Mouse (Mus musculus): Measurements from ENCODE around the gene Map4.
A peak's percentile ranks its signal among the peaks of the same experiment; 100 is the strongest.
"Not testable (repeated sequence)": the region's sequence is repeated elsewhere in the genome, so short reads cannot be mapped to it uniquely, and the experiment has no call there.

Gene Map4

DNA sequence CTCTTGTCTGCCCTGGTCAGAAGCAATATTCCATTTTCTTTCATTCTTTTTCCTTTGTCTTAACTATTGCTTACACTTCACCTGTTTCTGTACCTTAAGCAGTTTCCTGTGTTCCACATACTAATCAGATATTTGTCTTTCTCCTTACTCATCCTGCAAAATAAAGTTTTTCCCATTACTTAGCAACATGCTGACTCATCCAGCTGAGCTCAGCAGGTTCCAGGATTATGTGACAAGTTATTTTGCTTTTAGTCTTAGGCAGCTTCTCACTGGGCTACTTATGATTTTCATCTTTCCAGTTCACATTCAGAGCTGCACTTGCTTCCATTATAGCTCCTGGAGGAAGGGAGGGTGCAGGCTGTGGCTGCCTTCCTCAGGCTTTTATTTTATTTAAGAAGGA lies 133.4 kb downstream of the Map4 start:
- DNase-seq (ENCODE audit: low spot score) = no peak

DNA sequence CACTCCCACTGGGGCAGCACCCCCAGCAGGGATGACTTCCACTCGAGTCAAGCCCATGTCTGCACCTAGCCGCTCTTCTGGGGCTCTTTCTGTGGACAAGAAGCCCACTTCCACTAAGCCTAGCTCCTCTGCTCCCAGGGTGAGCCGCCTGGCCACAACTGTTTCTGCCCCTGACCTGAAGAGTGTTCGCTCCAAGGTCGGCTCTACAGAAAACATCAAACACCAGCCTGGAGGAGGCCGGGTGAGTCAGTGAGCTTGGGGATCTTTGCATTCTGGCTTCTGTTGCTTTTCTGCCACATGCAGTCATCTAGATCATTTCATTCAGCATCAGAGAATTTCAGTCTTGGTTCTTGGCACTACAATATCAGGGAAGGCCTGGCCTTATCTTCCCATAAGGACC lies 137.5 kb downstream of the Map4 start:
- no peak for DNase-seq (ENCODE audit: low spot score)

DNA sequence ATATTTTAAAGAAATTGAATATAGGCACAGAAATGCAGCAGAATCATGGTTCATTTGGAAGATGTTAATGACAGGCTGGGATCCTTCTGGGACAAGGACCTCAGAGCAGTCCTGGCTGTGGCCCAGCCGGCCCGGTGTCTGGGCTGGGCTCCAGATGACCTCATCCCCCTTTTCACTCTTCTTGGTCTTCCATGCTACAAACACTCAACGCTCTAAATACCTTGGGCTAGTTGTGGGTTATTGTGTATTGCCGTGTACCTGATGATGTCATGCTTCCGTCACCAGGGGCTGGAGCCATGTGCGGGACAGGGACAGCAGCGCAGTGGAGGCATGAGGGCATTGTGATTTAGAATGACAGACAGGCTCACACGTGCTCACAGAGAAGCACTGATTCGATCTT lies 139.1 kb downstream of the Map4 start:
- no peak for DNase-seq (ENCODE audit: low spot score)

DNA sequence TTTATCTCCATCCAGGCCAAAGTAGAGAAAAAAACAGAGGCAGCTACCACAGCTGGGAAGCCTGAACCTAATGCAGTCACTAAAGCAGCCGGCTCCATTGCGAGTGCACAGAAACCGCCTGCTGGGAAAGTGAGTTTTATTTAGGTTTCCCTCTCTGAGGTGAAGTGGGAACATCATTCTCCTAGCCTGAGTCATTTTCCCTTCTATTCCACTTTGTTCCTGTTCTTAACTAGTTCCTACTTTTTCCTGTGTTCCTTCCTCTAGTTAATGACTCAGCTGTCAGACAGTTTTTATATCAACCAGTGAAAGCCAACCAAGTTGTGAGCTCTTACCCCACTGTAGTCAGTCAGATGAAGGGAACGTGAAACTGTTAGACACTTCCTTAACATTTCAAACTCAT lies 139.8 kb downstream of the Map4 start:
- DNase-seq (ENCODE audit: low spot score) = no peak

DNA sequence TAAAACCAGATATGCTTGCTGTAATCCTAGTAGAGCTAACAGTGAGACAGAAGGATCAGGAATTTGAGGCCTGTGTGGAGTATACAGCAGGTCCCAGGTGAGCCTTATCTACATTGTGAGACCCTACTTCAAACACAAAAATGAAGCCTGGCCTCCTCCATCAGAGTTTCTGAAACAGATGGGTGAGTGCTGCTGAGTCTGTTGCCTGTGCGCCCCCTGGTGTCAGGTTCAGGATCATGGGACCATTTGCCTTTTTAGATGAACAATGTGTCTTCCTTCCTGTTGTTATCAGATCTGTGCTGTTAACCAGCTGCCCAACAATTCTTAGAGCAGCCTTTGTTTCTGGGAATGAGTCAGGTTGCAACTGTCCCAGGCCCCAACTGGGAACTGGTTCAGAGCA lies 140.6 kb downstream of the Map4 start:
- DNase-seq (ENCODE audit: low spot score) = peak; percentile 66

DNA sequence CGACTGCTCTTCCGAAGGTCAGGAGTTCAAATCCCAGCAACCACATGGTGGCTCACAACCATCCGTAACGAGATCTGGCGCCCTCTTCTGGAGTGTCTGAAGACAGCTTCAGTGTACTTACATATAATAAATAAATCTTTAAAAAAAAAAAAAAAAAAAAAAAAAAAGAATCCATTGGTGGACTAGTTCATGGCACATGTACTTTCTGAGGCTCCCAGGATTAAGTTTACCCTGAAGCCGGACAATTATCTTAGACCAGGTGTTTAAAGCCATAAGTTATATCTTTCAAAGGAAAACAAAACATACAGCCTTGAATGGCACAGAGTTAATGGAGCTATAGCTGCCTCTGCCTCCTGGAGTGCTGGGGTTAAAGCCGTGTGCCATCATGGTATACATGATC lies 145.2 kb downstream of the Map4 start:
- not testable (repeated sequence) for DNase-seq (ENCODE audit: low spot score)

DNA sequence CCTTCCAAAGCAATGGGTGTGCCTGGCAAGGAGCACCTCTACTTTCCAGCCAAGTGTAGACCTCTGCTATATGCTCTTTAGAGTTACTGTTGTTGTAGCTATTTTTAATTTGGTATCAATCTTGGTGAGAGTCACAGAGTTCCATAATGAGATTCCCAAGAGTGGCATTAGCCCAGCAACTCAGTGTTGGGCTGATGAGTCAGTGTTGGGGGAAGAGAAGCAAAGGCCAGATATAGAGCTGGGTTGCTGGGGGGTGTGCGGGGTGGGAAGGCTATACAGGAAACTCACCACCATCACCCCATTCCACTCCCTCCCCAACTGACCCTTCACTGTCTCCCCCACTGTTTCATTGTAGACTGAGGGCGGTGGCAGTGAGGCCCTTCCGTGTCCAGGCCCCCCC lies 149.8 kb downstream of the Map4 start:
- DNase-seq (ENCODE audit: low spot score) = no peak

DNA sequence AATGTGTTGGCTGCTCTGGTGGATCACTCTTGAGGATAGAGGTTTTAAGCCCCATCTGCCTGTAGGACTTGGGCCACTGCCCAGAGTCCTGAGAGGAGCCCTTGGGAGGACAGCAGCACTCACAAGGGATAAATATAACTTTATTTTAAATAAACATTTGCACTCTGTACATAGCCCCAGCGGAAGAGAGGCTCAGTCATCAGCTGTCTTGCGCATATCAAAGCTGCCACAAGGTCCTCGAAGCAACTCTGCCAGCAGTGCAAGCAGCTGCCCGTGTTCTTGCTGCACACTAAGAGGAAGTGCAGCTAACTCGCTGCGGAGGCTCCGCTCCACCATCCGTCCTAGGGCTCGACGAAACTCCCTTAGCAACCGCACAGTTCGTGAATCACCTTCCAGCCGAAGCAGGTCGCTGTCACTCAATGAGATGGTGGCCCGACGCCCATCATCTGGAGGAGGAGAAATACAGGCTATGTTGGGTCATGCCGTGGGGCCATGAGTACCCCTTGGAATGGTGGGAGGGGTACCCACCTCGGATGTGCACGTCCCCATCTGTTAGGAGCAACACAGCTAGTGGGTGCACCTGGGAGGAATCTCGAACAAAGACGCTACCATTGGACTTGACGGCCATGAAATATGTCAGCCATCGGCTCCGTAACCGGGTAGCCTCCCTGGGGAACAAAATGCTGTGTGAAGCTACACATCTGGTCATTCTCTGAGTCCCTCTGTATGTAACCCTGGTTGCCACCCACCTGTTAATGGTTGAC lies 153.1 kb downstream of the Map4 start:
- no peak for DNase-seq (ENCODE audit: low spot score)

DNA sequence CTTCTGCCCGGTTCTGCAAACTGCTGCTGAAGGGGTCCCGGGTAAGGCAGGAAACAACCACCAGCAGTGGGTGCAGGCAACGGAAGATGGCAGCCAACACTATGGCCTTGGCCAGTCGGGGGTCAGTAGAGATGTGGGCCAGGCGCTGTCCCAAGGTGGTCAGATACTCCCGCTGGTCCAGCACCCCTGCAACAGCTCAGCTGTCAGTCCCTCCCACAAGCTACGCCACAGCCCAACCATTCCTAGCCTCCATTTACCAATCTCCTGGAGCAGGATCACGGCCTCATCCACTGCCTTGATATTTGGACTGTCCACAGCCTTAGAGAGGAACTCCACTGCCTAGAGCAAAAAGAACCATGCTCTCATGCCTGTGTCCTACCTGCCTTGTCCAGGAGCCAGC lies 154.4 kb downstream of the Map4 start:
- no peak for DNase-seq (ENCODE audit: low spot score)

DNA sequence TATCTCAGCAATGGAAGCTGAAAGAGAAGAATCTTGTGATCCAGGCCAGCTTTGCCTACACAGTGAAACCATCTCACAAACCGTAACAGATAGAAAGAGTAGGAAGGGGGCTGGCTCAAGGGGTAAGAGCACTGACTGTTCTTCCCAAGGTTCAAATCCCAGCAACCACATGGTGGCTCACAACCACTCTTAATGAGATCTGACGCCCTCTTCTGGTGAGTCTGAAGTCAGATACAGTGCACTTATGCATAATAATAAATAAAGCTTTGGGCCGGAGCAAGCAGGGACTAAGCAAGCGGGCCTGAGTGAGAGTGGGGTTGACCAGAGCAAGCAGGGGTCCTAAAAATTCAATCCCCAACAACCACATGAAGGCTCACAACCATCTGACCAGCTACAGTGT lies 162.0 kb downstream of the Map4 start:
- DNase-seq (ENCODE audit: low spot score) = no peak

DNA sequence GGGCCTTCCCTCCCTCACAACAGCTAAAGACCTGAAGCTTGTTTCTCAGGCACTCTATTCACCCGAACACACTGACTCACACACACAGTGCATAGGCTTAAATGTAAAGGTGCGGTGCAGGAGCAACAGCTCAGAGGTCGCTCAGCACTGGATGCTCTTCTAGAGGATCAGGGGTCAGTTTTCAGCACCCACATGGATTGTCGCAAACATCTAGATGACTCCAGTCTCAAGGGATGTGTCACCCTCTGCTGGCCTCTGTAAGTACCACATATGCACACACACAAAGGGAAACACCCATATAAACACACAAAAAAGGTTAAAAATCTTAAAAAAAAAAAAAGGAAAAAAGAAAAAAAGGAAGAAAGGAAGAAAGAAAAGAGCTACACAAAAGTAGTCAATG lies 163.5 kb downstream of the Map4 start:
- no peak for DNase-seq (ENCODE audit: low spot score)

DNA sequence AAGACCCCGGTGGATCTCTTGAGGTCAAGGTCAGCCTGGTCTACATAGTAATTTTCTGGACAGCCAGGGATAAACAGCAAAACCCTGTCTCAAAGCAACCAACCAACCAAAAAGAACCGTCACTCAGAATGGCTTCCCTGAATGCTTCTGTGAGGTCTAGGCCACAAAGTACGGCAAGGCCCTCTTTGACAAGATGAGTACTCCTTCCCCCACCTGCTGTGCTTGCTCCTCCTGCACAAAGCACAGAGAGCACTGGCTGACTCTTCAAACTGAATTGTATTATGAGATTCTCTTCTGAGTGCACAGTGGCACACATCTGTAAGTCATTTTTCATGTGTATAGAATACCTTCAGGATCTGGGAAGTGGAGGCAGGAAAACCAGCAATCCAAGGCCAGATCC lies 166.5 kb downstream of the Map4 start:
- DNase-seq (ENCODE audit: low spot score) = no peak

DNA sequence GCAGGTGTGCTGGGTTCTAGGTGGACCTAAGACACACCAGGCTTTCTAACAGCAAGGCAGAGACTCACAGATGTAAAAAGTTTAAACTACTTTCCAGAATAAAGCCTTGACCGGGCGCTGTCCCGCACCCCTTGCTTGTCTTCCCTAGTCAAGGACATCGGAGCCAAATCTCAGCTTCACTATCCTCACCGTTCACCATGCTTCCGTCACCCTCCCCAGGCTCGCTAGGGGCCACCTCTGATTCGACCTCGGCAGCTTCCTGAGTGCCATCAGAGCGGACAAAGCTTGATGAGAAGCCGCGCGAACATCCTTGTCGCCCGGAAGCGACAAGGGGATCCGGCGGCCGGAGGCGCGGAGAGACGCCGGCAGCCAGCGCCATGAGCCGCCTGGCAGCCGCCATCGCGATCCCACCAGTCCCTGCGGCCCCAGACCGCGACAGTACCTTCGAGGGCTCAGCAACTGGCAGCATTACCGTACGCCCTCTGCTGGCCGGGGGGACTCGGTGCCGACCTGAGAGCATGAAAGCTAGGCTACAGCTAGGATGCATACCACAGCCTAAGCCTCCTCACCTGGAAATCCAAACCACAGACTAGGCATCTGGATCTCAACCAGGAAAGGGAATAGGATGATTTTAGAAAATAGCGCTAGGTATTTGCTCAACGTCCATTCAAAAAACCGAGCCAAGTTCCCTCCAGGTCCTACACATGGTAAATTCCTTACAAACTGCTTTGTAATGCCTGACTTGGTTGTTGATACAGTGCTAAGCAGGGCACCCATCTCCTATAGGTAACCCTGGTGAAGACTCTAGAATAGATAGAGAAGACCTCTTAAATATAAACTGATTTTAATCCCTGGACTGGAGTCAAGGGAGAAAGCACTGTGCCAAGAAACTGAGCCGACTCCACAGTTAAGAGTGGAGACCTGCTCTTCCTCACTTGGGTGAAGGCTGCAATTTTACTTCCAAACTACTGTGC lies 169.7 kb downstream of the Map4 start:
- DNase-seq (ENCODE audit: low spot score) = peak; percentile 89

DNA sequence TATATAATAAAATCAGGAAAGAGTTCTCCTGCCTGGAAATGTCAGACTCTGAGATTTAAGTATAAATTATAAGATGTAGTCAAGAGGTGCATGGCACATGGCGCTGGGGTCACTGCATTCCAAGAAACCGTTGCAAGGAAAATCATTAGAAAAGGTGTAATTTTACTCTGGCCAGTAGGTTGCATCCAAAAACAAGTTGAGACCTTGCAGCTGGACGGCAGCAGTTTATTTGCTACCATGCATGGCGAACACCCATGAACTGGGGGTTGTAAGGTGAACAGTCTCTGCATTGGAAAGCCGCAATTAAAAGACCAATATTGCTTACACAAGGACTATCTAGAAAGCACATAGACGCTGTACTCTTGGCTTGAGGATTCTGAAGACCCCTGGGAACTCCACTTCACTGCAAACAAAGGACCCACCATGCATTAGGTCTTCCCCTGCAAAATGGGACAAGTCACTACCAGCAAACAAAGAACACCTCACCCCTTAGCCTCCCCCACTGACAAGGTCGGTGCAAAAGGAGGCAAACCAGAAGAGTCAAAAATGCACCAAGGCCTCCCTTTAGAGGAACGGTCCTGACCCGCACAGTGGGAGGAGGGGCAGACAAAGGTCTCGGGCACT lies 185.2 kb downstream of the Map4 start:
- no peak for DNase-seq (ENCODE audit: low spot score)

DNA sequence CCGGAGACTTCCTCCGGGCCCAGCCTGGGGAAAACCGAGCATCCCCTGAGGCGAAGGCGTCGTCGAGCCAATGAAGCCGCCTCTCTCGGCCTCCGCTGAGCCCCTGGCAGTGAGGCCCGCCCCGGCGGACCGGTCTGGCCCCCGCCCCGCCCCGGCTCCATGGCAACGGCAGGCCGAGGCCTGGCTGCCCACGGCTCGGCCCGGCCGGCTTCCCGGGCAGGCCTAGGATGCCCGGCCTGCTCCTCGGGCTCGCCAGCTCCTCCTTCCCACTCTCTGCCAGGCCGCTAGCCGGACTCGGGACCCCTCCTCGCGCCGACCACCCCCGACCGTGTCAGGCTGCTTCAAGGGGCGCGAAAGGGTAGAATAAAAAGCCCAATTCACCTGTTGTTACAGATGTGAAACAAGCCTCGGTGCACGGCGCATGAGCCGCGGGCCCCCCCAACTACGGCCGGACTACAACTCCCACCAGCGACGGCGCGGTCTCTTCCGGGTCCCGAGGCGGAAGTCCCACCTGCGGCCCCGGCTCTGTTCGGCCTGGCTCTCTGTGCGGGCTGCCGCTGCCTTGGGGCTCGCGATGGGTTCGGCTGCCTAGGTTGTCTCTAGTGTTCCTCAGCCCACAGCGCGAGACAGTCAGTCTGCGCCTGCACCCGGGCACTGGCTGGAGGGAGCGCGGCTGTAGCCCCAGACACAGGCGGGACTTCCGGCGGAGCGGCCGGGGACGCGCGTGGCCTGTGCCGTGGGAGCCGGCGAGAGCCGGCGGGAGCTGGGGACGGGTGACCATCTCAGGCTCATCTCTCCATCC lies 185.9 kb downstream of the Map4 start, which contains the start of gene Smarcc1:
Gene Smarcc1 (plus strand): TSS at position 732 of the 802 bp plus-strand sequence.
- peak; percentile 78 for DNase-seq (ENCODE audit: low spot score)

DNA sequence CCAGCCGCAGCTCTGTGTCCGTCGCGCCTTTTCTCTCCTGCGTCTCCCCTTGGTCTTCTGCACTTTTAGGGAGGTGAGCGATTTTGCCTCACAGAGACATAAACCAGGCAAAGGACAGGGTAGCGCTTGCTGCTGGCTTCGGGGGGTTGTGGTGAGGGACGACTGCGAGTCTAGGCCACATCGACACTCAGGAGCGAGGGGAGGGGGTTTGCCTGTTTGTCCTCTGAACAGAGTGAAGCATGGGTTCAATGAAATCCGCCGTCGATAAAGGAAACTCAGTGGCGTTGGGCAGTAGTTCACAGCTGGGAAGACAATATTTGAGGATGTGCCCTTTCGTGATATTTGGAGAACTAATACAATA lies 186.5 kb downstream of the Map4 start, which contains the start of gene Dhx30:
Gene Dhx30 (minus strand): TSS at position 52 of the 361 bp plus-strand sequence.
- DNase-seq (ENCODE audit: low spot score) = no peak

DNA sequence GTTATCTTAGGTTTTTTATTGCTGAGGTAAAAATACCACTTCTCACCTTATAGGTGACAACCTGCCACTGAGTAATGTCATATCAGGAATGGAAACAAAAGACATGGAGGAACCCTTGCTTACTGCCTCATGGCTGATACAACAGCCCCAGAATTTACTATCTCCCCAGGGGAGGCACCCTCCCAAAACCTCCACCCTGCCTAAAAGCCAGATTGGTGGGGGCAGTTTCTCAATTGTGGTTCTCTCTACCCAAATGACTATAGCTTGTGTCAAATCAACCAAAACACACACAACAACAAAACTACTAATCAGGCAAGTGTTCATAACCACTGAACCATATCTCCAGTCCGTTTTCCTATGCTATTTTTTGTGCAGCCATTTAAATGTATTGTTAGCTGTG lies 187.0 kb downstream of the Map4 start:
- DNase-seq (ENCODE audit: low spot score) = no peak

DNA sequence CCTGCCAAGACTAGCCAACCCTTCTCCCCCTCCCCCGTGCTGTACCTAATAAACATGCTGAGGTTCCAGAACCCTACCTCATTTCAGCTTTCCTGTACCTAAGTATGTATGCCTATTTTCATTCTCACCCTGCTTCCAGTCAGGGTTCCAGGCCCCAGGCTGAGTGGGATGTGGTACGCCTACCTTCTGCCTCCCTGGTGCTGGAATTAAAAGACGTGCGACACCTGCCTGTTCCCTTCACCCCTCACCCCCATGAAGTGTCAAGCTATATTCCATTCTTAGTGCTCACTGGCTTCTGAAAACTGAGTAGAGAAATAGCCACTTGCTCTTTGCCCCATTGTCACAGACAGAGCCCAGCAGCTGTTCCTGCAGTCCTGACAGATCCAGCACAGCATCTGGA lies 190.2 kb downstream of the Map4 start:
- DNase-seq (ENCODE audit: low spot score) = no peak

DNA sequence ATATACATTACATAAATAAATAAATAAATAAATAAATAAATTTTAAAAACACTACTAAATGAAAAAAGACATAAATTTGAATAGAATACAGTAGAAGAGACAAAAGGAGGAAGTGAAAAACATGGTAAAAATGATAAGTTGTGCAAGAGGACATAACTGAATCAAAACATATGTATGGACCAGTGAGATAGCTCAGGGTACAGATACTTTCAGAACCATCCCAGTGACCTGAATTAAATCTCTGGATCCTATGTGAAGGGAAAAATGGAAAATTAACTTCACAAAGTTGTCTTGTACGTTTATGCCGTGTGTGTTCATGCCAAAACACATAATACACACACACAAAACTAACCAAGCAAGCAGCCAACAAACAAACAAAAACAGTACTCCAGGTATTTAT lies 192.1 kb downstream of the Map4 start:
- DNase-seq (ENCODE audit: low spot score) = no peak

DNA sequence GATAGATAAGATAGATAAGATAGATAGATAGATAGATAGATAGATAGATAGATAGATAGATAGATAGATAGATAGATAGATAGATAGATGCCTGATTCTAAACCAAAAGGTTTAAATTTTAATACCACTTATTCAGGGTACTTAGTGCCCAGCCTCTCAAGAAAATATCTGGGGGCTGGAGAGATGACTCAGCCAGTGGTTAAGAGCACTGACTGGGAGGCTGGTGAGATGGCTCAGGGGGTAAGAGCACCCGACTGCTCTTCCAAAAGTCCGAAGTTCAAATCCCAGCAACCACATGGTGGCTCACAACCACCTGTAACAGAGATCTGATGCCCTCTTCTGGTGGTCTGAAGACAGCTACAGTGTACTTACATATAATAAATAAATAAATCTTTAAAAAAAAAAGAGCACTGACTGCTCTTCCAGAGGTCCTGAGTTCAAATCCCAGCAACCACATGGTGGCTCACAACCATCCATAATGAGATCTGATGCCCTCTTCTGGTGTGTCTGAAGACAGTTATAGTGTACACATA lies 192.8 kb downstream of the Map4 start:
- not testable (repeated sequence) for DNase-seq (ENCODE audit: low spot score)

DNA sequence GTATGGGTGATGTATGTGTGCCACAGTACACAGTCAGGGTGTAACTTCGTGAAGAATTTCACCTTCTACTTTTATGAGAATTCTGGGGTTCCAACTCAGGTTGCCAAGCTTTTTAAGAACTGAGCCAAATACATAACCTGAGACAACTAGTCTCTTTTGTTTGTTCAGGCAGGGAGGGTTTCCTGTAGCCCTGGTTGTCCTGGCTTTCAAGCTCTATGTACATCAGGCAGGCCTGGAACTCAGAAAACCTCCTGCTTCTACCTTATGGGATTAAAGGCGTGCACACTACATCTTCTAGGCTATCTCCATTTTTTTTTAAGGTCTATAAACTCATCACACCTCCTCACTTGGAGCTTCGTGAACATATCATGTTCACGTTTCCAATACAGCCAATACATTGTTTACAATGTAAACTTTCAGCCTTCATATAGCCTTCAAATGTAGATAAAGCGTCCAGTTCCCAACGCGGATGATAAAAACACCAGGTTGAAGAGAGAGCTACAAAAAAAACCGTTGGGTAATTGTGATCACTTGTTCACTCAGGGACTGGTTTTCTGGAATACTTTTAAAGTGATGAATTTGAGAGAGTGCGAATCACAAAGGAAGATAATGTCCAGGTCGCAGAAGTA lies 199.8 kb downstream of the Map4 start:
- DNase-seq (ENCODE audit: low spot score) = no peak
